Mouse (Mus musculus) olfactory bulb, adult 2 months (tissue): ENCODE results near the gene Tex13b. TPM values are rescaled to one million over a fixed set of nuclear protein-coding genes. Genes with fewer than 3 reads are reported as not detected.
"Not testable (repeated sequence)": the region's sequence is repeated elsewhere in the genome, so short reads cannot be mapped to it uniquely, and the experiment has no call there.

Experiments used
- H3K27ac ChIP-seq: fragments of 200-500 bp; 2 replicates; pipeline ENCODE4 v1.5.1; 2012; ENCODE audit warnings: low read depth, low read length; ENCODE audit not compliant: insufficient read depth
- H3K4me1 ChIP-seq: fragments of 200-500 bp; 2 replicates; pipeline ENCODE4 v1.6.1; 2012; ENCODE audit warnings: low read length; ENCODE audit not compliant: control insufficient read depth, insufficient read depth
- H3K4me3 ChIP-seq: fragments of 200-500 bp; 2 replicates; pipeline ENCODE4 v1.5.1; 2012; ENCODE audit warnings: mild to moderate bottlenecking, low read depth, low read length, moderate library complexity; ENCODE audit not compliant: insufficient read depth
- CTCF ChIP-seq: fragments of 200-500 bp; IDR thresholded peaks from 2 replicates; pipeline ENCODE4 v1.5.1; 2012; ENCODE audit warnings: low read depth, mild to moderate bottlenecking, low read length, moderate library complexity; ENCODE audit not compliant: insufficient read depth
- POLR2A ChIP-seq: fragments of 200-500 bp; IDR thresholded peaks from 2 replicates; pipeline ENCODE4 v1.6.1; 2012; ENCODE audit warnings: mild to moderate bottlenecking, low read depth, low read length, moderate library complexity; ENCODE audit not compliant: insufficient read depth
- WGBS: fragments of 180-500 bp; shearing (Covaris S2); methylation state at CpG from one replicate; pipeline ENCODE4 v1.1.7; 2018; 5-methylcytosine and 5-hydroxymethylcytosine counted together
- polyA plus RNA-seq: library from polyadenylated mRNA; stranded (reverse); fragments of >200 nt; gene quantifications from 2 replicates; pipeline ENCODE4 v1.2.4, GENCODE M21; 2012; ENCODE audit warnings: low replicate concordance; ENCODE audit not compliant: missing spikeins, insufficient read depth, insufficient read length

Tex13b gene
- polyA plus RNA-seq, result not detected in 2 replicates

GRCm38 (mm10) chrX:140813312-140814006 lies at the start of gene Tex13b:
Gene Tex13b, minus strand, starts transcription at chrX:140813433.
- no peak within 1 kb of the TSS for H3K4me3 ChIP-seq
- whole genome bisulfite sequencing, result 96% methylated on average over 22 of the region's 22 CpGs
- H3K27ac ChIP-seq, result no peak within 1 kb of the TSS
- TF ChIP-seq POLR2A, result no peak
- no peak for TF ChIP-seq CTCF
- no peaks in the 10 kb centered on the region for H3K4me1 ChIP-seq

- Histone ChIP-seq H3K4me3 (no peak overlapping the region), H3K27ac (no peak overlapping the region), H3K4me1 (no peaks in the 10 kb centered on the region)
- TF ChIP-seq POLR2A (no peak), CTCF (no peak)
- WGBS, result 96% methylated on average over 6 of the region's 6 CpGs
These were observed 49.5 kb upstream of the Tex13b start for GRCm38 (mm10) chrX:140862760-140863159.

- Histone ChIP-seq H3K4me1 (no peaks in the 10 kb centered on the region), H3K27ac (no peak overlapping the region), H3K4me3 (no peak overlapping the region)
- 30% methylated on average over 2 of the region's 2 CpGs for WGBS
- no peak for TF ChIP-seq CTCF
- TF ChIP-seq POLR2A, result no peak
These were observed 44.2 kb upstream of the Tex13b start for GRCm38 (mm10) chrX:140857445-140857844.

GRCm38 (mm10) chrX:140857040-140857439 lies 43.8 kb upstream of the Tex13b start:
- H3K4me3 ChIP-seq, H3K27ac ChIP-seq, H3K4me1 ChIP-seq: not testable (repeated sequence)
- WGBS, result 59% methylated on average over 5 of the region's 5 CpGs

- H3K4me3 ChIP-seq, result no peak overlapping the region
- H3K27ac ChIP-seq, result no peak overlapping the region
- TF ChIP-seq POLR2A, result no peak
- no peak for TF ChIP-seq CTCF
- no peaks in the 10 kb centered on the region for H3K4me1 ChIP-seq
- 58% methylated on average over 3 of the region's 3 CpGs for WGBS
These were observed 41.3 kb upstream of the Tex13b start for GRCm38 (mm10) chrX:140854561-140854960.

- WGBS, result 87% methylated on average over 1 of the region's 1 CpGs
- not testable (repeated sequence) for H3K4me1 ChIP-seq, H3K4me3 ChIP-seq, H3K27ac ChIP-seq
These were observed 32.2 kb upstream of the Tex13b start for GRCm38 (mm10) chrX:140845401-140845800.

- WGBS, result 84% methylated on average over 4 of the region's 4 CpGs
- H3K27ac ChIP-seq, result no peak overlapping the region
- H3K4me3 ChIP-seq, result no peak overlapping the region
- H3K4me1 ChIP-seq, result no peaks in the 10 kb centered on the region
- TF ChIP-seq CTCF (no peak), POLR2A (no peak)
These were observed 26.7 kb upstream of the Tex13b start for GRCm38 (mm10) chrX:140839887-140840286.

GRCm38 (mm10) chrX:140838077-140838476 lies 24.8 kb upstream of the Tex13b start:
- TF ChIP-seq CTCF (no peak), POLR2A (no peak)
- Histone ChIP-seq H3K4me1 (no peaks in the 10 kb centered on the region), H3K4me3 (no peak overlapping the region), H3K27ac (no peak overlapping the region)
- 86% methylated on average over 3 of the region's 3 CpGs for WGBS

- Histone ChIP-seq H3K4me1 (no peaks in the 10 kb centered on the region), H3K4me3 (no peak overlapping the region), H3K27ac (no peak overlapping the region)
- no peak for TF ChIP-seq CTCF
- TF ChIP-seq POLR2A, result no peak
- 33% methylated on average over 4 of the region's 4 CpGs for WGBS
These were observed 18.5 kb upstream of the Tex13b start for GRCm38 (mm10) chrX:140831706-140832105.

GRCm38 (mm10) chrX:140822295-140822694 lies 9.1 kb upstream of the Tex13b start:
- no peaks in the 10 kb centered on the region for H3K4me1 ChIP-seq
- H3K27ac ChIP-seq, result no peak overlapping the region
- TF ChIP-seq CTCF (no peak), POLR2A (no peak)
- H3K4me3 ChIP-seq, result no peak overlapping the region
- 84% methylated on average over 17 of the region's 17 CpGs for WGBS
